Mouse (Mus musculus) heart, embryonic 14.5 days (tissue): ENCODE results near the gene 1810037I17Rik. TPM values are rescaled to one million over a fixed set of nuclear protein-coding genes. Genes with fewer than 3 reads are reported as not detected.
A peak's percentile ranks its signal among the peaks of the same experiment; 100 is the strongest.

Experiments
- ATAC-seq: fragments of 200-750 bp; cut with Nextera tagmentation; 2 replicates; pipeline ENCODE4 v1.8.0; 2017; ENCODE audit warnings: low read depth, moderate TSS enrichment; ENCODE audit not compliant: insufficient number of reproducible peaks, insufficient read depth, low FRiP score
- H3K27ac ChIP-seq, 2 experiments: fragments of 200-500 bp in 1 of 2; fragments of 300-500 bp in 1 of 2; sonication (generic) in 1 of 2; replicated peaks in 1 of 2; 2 replicates each; pipeline ENCODE4 v1.5.1; 2012 to 2014; ENCODE audit warnings: low read depth in 2 of 2, low read length in 2 of 2, control low read depth in 1 of 2, mild to moderate bottlenecking in 1 of 2, mixed read lengths in 1 of 2; ENCODE audit not compliant: control insufficient read depth in 1 of 2, insufficient read depth in 1 of 2
- H3K27me3 ChIP-seq: fragments of 300-500 bp; sonication (generic); 2 replicates; pipeline ENCODE4 v1.6.1; 2014; ENCODE audit warnings: mild to moderate bottlenecking, low read length, control low read depth; ENCODE audit not compliant: control insufficient read depth, insufficient read depth
- H3K36me3 ChIP-seq: fragments of 300-500 bp; sonication (generic); 2 replicates; pipeline ENCODE4 v1.6.1; 2014; ENCODE audit warnings: mild to moderate bottlenecking, control low read depth, low read length, mixed read lengths; ENCODE audit not compliant: control insufficient read depth, insufficient read depth
- H3K4me1 ChIP-seq, 2 experiments: fragments of 200-500 bp in 1 of 2; fragments of 300-500 bp in 1 of 2; sonication (generic) in 1 of 2; 2 replicates each; pipeline ENCODE4 v1.6.1; 2012 to 2014; ENCODE audit warnings: low read length in 2 of 2, control low read depth in 1 of 2, mixed read lengths in 1 of 2; ENCODE audit not compliant: control insufficient read depth in 2 of 2, insufficient read depth in 2 of 2
- H3K4me2 ChIP-seq: fragments of 300-500 bp; sonication (generic); 2 replicates; pipeline ENCODE4 v1.6.1; 2014; ENCODE audit warnings: mild to moderate bottlenecking, low read length
- H3K4me3 ChIP-seq, 2 experiments: fragments of 200-500 bp in 1 of 2; fragments of 300-500 bp in 1 of 2; sonication (generic) in 1 of 2; 2 replicates each; pipeline ENCODE4 v1.5.1; 2012 to 2014; ENCODE audit warnings: low read length in 2 of 2, mild to moderate bottlenecking in 2 of 2, control low read depth in 1 of 2, low read depth in 1 of 2, moderate library complexity in 1 of 2; ENCODE audit not compliant: control insufficient read depth in 1 of 2, insufficient read depth in 1 of 2
- H3K9ac ChIP-seq: fragments of 300-500 bp; sonication (generic); 2 replicates; pipeline ENCODE4 v1.6.1; 2014; ENCODE audit warnings: mild to moderate bottlenecking, low read length
- H3K9me3 ChIP-seq: fragments of 300-500 bp; sonication (generic); 2 replicates; pipeline ENCODE4 v1.6.1; 2016; ENCODE audit warnings: low read length, control low read depth; ENCODE audit not compliant: control insufficient read depth
- WGBS: fragments of 180-500 bp; shearing (Covaris S2); extraction: QIAGEN DNeasy Blood & Tissue Kit; methylation state at CpG from one replicate; pipeline ENCODE4 v1.1.7; 2014; 5-methylcytosine and 5-hydroxymethylcytosine counted together
- polyA plus RNA-seq: library from polyadenylated mRNA; unstranded; fragments of >200 nt; fragmentation: Nextera tagmentation; extraction: Ambion mirVana; gene quantifications from 2 replicates; pipeline ENCODE4 v1.2.1, GENCODE M21; 2014

The 1810037I17Rik gene
- polyA plus RNA-seq: 120 and 135 TPM in 2 replicates

GRCm38 (mm10) chr3:122924009-122924914 lies at the start of gene 1810037I17Rik:
1810037I17Rik (plus strand) TSS chr3:122924203.
- WGBS: under 1% methylated on average over 61 of the region's 68 CpGs
- Histone ChIP-seq H3K27me3 (no peaks in the 10 kb centered on the region), H3K4me1 (peaks cover 0 to 7% of the 10 kb centered on the region in 2 experiments; a peak in 3 of 4 replicates), H3K9me3 (no peaks in the 10 kb centered on the region), H3K36me3 (peaks cover 10% of the 10 kb centered on the region; the same call in 1 of the 2 replicates), H3K4me3 (peak within 1 kb of the TSS; percentile 65 to 72), H3K4me2 (peak within 1 kb of the TSS; percentile 87), H3K9ac (peak within 1 kb of the TSS; percentile 83), H3K27ac (peak within 1 kb of the TSS; percentile 82 to 87)
- ATAC-seq: peak; percentile 99

GRCm38 (mm10) chr3:122876870-122877269 lies 47.1 kb upstream of the 1810037I17Rik start:
- Histone ChIP-seq H3K36me3 (no peaks in the 10 kb centered on the region), H3K9ac (no peak overlapping the region), H3K4me1 (peaks cover 0 to 2% of the 10 kb centered on the region in 2 experiments; a peak in 1 of 4 replicates), H3K4me2 (no peak overlapping the region), H3K9me3 (no peaks in the 10 kb centered on the region), H3K27ac (no peak overlapping the region), H3K4me3 (no peak overlapping the region), H3K27me3 (no peaks in the 10 kb centered on the region)
- ATAC-seq: no peak
- 86% methylated on average over 2 of the region's 2 CpGs for WGBS

- no peak for ATAC-seq
- Histone ChIP-seq H3K9me3 (no peaks in the 10 kb centered on the region), H3K27me3 (no peaks in the 10 kb centered on the region), H3K9ac (no peak overlapping the region), H3K4me2 (no peak overlapping the region), H3K36me3 (no peaks in the 10 kb centered on the region), H3K4me1 (peaks cover 0 to 2% of the 10 kb centered on the region in 2 experiments; a peak in 1 of 4 replicates), H3K27ac (no peak overlapping the region), H3K4me3 (no peak overlapping the region)
- WGBS: 80% methylated on average over 3 of the region's 3 CpGs
These were observed 46.5 kb upstream of the 1810037I17Rik start for GRCm38 (mm10) chr3:122877543-122877942.

DNA sequence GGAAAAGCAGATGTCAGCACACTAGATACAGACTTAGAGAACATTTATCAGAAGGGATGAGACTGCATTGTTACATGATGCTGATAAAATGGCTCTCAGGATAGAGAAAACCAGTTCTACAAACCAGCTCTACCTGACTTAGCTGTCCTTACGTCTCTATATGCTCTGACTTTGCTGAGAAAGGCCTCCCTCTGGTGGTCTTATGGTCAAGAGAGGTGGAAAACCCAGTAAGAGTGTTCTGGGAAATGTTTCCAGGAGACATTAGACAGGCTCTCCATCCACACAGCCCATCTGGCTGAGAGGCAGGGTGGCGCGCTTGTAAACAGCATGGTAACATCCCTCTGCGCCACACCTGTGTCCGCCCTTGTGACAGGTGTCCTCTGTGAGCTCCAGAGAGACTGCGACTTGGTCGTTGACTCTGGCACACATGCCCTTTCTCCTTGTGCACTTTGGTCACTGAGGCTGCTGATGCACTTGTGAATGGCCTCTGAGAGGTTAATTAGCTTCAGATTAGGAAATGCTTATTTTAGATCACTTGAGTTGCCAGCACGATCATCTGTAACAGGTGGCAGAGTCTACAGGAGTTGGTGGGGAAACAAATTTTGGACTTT lies 45.2 kb upstream of the 1810037I17Rik start:
- no peak overlapping the region for H3K9ac ChIP-seq
- 70% methylated on average over 8 of the region's 8 CpGs for WGBS
- no peaks in the 10 kb centered on the region for H3K36me3 ChIP-seq
- no peaks in the 10 kb centered on the region for H3K27me3 ChIP-seq
- no peaks in the 10 kb centered on the region for H3K9me3 ChIP-seq
- H3K4me1 ChIP-seq: peaks cover 0 to 2% of the 10 kb centered on the region in 2 experiments; a peak in 1 of 4 replicates
- no peak overlapping the region for H3K4me3 ChIP-seq
- H3K27ac ChIP-seq: no peak overlapping the region
- no peak for ATAC-seq
- H3K4me2 ChIP-seq: no peak overlapping the region

- ATAC-seq: no peak
- Histone ChIP-seq H3K27ac (no peak overlapping the region), H3K9ac (no peak overlapping the region)
These were observed 36.3 kb upstream of the 1810037I17Rik start for GRCm38 (mm10) chr3:122887505-122888301.

DNA sequence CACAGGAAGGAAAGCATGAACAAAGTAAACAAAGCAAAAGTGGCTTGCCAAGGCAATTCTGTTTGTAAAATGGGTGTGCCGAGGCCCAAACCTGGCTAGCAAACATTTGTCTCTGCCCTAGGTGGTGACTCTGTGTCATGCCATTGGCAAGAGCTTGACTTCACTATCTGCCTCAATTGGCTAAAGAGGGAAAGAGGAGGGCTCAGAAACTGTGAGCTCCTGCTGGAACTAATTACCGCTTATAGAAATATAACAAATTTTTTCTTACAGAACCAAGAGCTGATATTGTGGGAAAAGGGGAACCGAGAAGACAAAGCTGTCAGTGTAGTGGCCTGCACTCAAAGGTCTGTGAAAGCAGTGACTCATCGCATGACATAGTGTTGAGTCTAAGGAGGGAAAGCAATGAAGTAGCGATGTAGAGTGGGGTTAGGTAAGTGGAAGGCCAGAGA lies 35.6 kb upstream of the 1810037I17Rik start:
- Histone ChIP-seq H3K9ac (no peak overlapping the region), H3K4me3 (no peak overlapping the region), H3K36me3 (no peaks in the 10 kb centered on the region), H3K27ac (no peak overlapping the region), H3K4me2 (no peak overlapping the region), H3K9me3 (no peaks in the 10 kb centered on the region), H3K4me1 (no peaks in the 10 kb centered on the region), H3K27me3 (no peaks in the 10 kb centered on the region)
- 58% methylated on average over 5 of the region's 5 CpGs for WGBS
- no peak for ATAC-seq

More at GRCm38 (mm10) chr3:122887505-122888301, 36.3 kb upstream of the 1810037I17Rik start:
- no peaks in the 10 kb centered on the region for H3K9me3 ChIP-seq
- H3K4me1 ChIP-seq: no peaks in the 10 kb centered on the region
- H3K4me2 ChIP-seq: no peak overlapping the region
- no peak overlapping the region for H3K4me3 ChIP-seq
- WGBS: 71% methylated on average over 4 of the region's 4 CpGs
- H3K27me3 ChIP-seq: no peaks in the 10 kb centered on the region
- H3K36me3 ChIP-seq: no peaks in the 10 kb centered on the region

DNA sequence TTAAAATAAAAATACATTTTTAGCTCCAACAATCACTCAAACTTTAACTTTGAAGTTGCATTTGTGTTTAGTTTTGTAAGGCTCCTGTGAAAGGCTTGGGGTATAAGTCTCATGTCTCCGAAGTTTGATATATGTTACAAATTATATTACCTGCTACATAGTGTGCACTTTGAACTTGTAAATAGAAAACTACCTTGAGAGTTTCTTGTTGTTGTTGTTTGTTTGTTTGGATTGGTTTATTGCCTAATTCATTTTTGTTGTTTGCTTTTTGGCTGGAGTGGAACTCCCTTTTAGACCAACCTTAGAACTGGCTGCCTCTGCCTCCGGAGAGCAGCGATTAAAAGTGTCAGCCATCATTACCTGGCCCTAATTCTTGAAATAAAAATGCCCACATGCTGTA lies 29.2 kb upstream of the 1810037I17Rik start, which contains the start of gene Fabp2:
Fabp2 (plus strand) TSS at position 301 of the 400 bp plus-strand sequence.
- 88% methylated on average over 3 of the region's 3 CpGs for WGBS
- no peaks in the 10 kb centered on the region for H3K27me3 ChIP-seq
- no peaks in the 10 kb centered on the region for H3K36me3 ChIP-seq
- no peak within 1 kb of the TSS for H3K9ac ChIP-seq
- no peaks in the 10 kb centered on the region for H3K9me3 ChIP-seq
- ATAC-seq: no peak
- H3K27ac ChIP-seq: no peak within 1 kb of the TSS
- no peaks in the 10 kb centered on the region for H3K4me1 ChIP-seq
- H3K4me3 ChIP-seq: no peak within 1 kb of the TSS
- no peak within 1 kb of the TSS for H3K4me2 ChIP-seq
